Mouse (Mus musculus) MEL (cell line): ENCODE measurements around the gene Mok.

ENCODE experiments used
- CHD2 ChIP-seq: IDR thresholded peaks from 2 replicates; pipeline ENCODE4 v1.6.1; 2011; ENCODE audit warnings: low read length, improper control_type of control experiment
- CTCF ChIP-seq, 3 experiments: IDR thresholded peaks in 2 of 3; conservative IDR thresholded peaks in 1 of 3; 2 replicates each; pipeline ENCODE4 v1.5.1; 2011 to 2012; ENCODE audit warnings: low read length in 3 of 3, low read depth in 2 of 3, mild to moderate bottlenecking in 2 of 3, improper control_type of control experiment in 1 of 3, inconsistent platforms in 1 of 3, mixed read lengths in 1 of 3, moderate library complexity in 1 of 3; ENCODE audit not compliant: control insufficient read depth in 1 of 3, insufficient read depth in 1 of 3, poor library complexity in 1 of 3, severe bottlenecking in 1 of 3
- EP300 ChIP-seq, 2 experiments: IDR thresholded peaks; 2 replicates each; pipeline ENCODE4 v1.6.1; 2011; ENCODE audit warnings: improper control_type of control experiment in 2 of 2, low read length in 2 of 2, low read depth in 1 of 2, mild to moderate bottlenecking in 1 of 2
- MAFK ChIP-seq: IDR thresholded peaks from 2 replicates; pipeline ENCODE4 v1.6.1; 2011; ENCODE audit warnings: low read depth, mild to moderate bottlenecking, low read length, improper control_type of control experiment, borderline replicate concordance
- MAX ChIP-seq: IDR thresholded peaks from 2 replicates; pipeline ENCODE4 v1.6.1; 2011; ENCODE audit warnings: low read length, improper control_type of control experiment
- MAZ ChIP-seq: IDR thresholded peaks from 2 replicates; pipeline ENCODE4 v1.6.1; 2012; ENCODE audit warnings: low read depth, mild to moderate bottlenecking, inconsistent platforms, low read length, improper control_type of control experiment
- MEF2A ChIP-seq: IDR thresholded peaks from 2 replicates; pipeline ENCODE4 v1.6.1; 2014; ENCODE audit warnings: low read depth, mild to moderate bottlenecking, inconsistent platforms, low read length, improper control_type of control experiment; ENCODE audit not compliant: poor library complexity, insufficient replicate concordance, severe bottlenecking; ENCODE audit errors: extremely low read depth
- MXI1 ChIP-seq: IDR thresholded peaks from 2 replicates; pipeline ENCODE4 v1.6.1; 2011; ENCODE audit warnings: mild to moderate bottlenecking, low read depth, low read length, improper control_type of control experiment
- SIN3A ChIP-seq: IDR thresholded peaks from 2 replicates; pipeline ENCODE4 v1.6.1; 2012; ENCODE audit warnings: low read length, improper control_type of control experiment, inconsistent platforms
- SMC3 ChIP-seq: IDR thresholded peaks from 2 replicates; pipeline ENCODE4 v1.6.1; 2011; ENCODE audit warnings: low read depth, low read length, improper control_type of control experiment

DNA sequence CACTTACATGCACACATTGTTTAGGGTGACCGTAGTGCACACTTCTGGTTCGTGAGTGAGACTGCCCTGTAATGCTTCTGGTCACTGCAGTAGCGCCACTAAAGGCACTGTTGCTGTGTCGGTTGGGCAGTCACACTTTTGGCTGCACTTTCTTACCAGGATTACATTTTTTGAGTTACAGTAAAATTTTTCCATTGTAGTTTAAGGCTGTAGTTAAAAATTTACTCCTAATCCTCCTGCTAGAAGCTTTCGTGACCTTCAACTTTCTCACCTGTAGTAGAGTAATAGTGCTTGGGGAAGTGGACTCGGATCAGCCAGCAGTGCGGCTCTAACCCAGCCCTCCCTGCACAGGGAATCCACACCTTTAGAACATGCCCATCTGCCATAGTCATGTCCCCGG is 49.7 kb downstream of the Mok start:
- TF ChIP-seq SIN3A: no peak
- no peak for TF ChIP-seq CTCF (IDR thresholded peaks at IDR 0.05 in 2 of 3, conservative IDR thresholded peaks at IDR 0.05 in 1 of 3; ENCODE audit: control insufficient read depth in 1 of 3, insufficient read depth in 1 of 3, low read depth in 2 of 3, low read length in 3 of 3, poor library complexity in 1 of 3, severe bottlenecking in 1 of 3)
- no peak for TF ChIP-seq MXI1
- TF ChIP-seq MEF2A: no peak
- no peak for TF ChIP-seq MAFK
- TF ChIP-seq MAZ: no peak
- no peak for TF ChIP-seq EP300 (IDR thresholded peaks at IDR 0.05; ENCODE audit: low read depth in 1 of 2, low read length in 2 of 2)
- no peak for TF ChIP-seq MAX
- no peak for TF ChIP-seq SMC3
- TF ChIP-seq CHD2: no peak
